Mouse (Mus musculus) E14TG2a.4 (cell line): ENCODE measurements around the gene Eef1akmt2.

ENCODE experiments used
- CTCF ChIP-seq: conservative IDR thresholded peaks from 2 replicates; pipeline ENCODE4 v1.5.1; 2014; ENCODE audit warnings: low read length
- NANOG ChIP-seq: IDR thresholded peaks from 2 replicates; pipeline ENCODE4 v1.6.1; 2014; ENCODE audit warnings: borderline replicate concordance, low read length, mixed read lengths

DNA sequence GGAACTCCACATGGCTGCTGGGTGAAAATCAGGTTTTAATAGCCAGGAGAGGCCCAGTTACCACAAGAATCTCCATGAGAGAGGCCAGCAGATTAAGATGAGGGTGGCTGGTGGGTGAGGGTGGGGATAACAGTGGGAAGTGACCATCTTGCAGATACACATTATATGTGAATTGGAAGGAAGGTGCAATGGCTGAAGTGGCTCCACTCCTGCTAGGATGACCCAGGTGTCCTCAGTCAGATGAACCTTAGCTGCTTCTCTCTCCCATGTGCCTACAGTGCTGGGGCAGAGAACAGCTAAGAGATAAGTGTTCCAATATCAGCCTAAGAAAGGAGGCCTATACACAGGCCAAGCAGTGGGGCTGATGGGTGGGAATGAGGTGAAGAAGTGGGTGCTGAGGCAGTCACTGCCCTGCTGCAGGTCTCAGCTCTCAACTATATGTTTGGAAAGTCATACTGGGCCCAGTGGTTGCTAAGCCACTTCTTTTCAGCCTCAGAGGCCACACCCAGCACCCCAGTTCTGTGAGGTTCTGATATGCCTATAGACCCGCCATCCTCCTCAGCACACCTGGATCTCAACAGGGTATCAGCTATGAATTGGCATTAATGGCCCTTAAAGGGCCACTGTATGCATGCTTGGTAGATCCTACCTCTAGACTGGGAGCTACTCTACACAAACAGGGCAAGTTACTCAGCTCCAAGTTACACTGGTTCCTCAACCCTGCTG, 74.6 kb downstream of the Eef1akmt2 start:
- TF ChIP-seq CTCF: no peak
- TF ChIP-seq NANOG: no peak
